Mouse (Mus musculus) MEL (cell line): ENCODE measurements at regions not wholly inside any gene's neighbourhood (a gene's known extent, or its start where the extent isn't known, plus 50 kb on each side); places are given as distances from the start of the nearest gene placed in this dataset.

Source experiments
- DNase-seq: peaks from one replicate; pipeline ENCODE4 v3.0.0; 2011; ENCODE audit warnings: low read depth, low spot score
- H3K27ac ChIP-seq: 2 replicates; pipeline ENCODE4 v1.5.1; 2012; ENCODE audit warnings: low read depth, mild to moderate bottlenecking, control low read depth, low read length, moderate library complexity; ENCODE audit not compliant: control insufficient read depth
- H3K27me3 ChIP-seq, 2 experiments: fragments of 150-350 bp in 1 of 2; sonication (generic) in 1 of 2; 2 replicates each; pipeline ENCODE4 v1.6.1; 2012; ENCODE audit warnings: low read length in 2 of 2, mild to moderate bottlenecking in 2 of 2, improper control_type of control experiment in 1 of 2, moderate library complexity in 1 of 2; ENCODE audit not compliant: insufficient read depth in 2 of 2, control insufficient read depth in 1 of 2
- H3K36me3 ChIP-seq, 2 experiments: 2 replicates each; pipeline ENCODE4 v1.6.1; 2012 to 2014; ENCODE audit warnings: low read length in 2 of 2, improper control_type of control experiment in 1 of 2, inconsistent platforms in 1 of 2, mild to moderate bottlenecking in 1 of 2; ENCODE audit not compliant: insufficient read depth in 2 of 2, control insufficient read depth in 1 of 2
- H3K4me1 ChIP-seq, 2 experiments: fragments of 150-350 bp in 1 of 2; sonication (generic) in 1 of 2; 2 replicates each; pipeline ENCODE4 v1.6.1; 2012; ENCODE audit warnings: low read length in 2 of 2, improper control_type of control experiment in 1 of 2, mild to moderate bottlenecking in 1 of 2; ENCODE audit not compliant: insufficient read depth in 2 of 2, control insufficient read depth in 1 of 2
- H3K4me3 ChIP-seq, 2 experiments: fragments of 150-350 bp in 1 of 2; sonication (generic) in 1 of 2; 2 replicates each; pipeline ENCODE4 v1.5.1; 2012; ENCODE audit warnings: low read depth in 2 of 2, low read length in 2 of 2, mild to moderate bottlenecking in 2 of 2, moderate library complexity in 2 of 2, control low read depth in 1 of 2, improper control_type of control experiment in 1 of 2; ENCODE audit not compliant: control insufficient read depth in 1 of 2, insufficient read depth in 1 of 2
- H3K79me2 ChIP-seq: 2 replicates; pipeline ENCODE4 v1.6.1; 2012; ENCODE audit warnings: mild to moderate bottlenecking, low read length, moderate library complexity; ENCODE audit not compliant: control insufficient read depth, poor library complexity, insufficient read depth
- H3K9ac ChIP-seq: 2 replicates; pipeline ENCODE4 v1.6.1; 2012; ENCODE audit warnings: low read depth, mild to moderate bottlenecking, control low read depth, low read length, moderate library complexity; ENCODE audit not compliant: control insufficient read depth, poor library complexity, severe bottlenecking
- H3K9me3 ChIP-seq: fragments of 150-350 bp; sonication (generic); replicated peaks from 2 replicates; pipeline ENCODE4 v1.6.1; 2012; ENCODE audit warnings: mild to moderate bottlenecking, low read length, improper control_type of control experiment, moderate library complexity; ENCODE audit not compliant: insufficient read depth
- BHLHE40 ChIP-seq: IDR thresholded peaks from 2 replicates; pipeline ENCODE4 v1.6.1; 2012; ENCODE audit warnings: low read depth, mild to moderate bottlenecking, inconsistent platforms, low read length, improper control_type of control experiment, borderline replicate concordance
- CHD1 ChIP-seq: IDR thresholded peaks from 2 replicates; pipeline ENCODE4 v1.6.1; 2012; ENCODE audit warnings: low read depth, mild to moderate bottlenecking, inconsistent platforms, low read length, improper control_type of control experiment
- HCFC1 ChIP-seq: IDR thresholded peaks from 2 replicates; pipeline ENCODE4 v1.6.1; 2012; ENCODE audit warnings: low read depth, mild to moderate bottlenecking, inconsistent platforms, low read length, improper control_type of control experiment, moderate library complexity
- JUND ChIP-seq: IDR thresholded peaks from 2 replicates; pipeline ENCODE4 v1.6.1; 2011; ENCODE audit warnings: low read depth, mild to moderate bottlenecking, improper control_type of control experiment, low read length
- MAX ChIP-seq: IDR thresholded peaks from 2 replicates; pipeline ENCODE4 v1.6.1; 2011; ENCODE audit warnings: low read length, improper control_type of control experiment
- MAZ ChIP-seq: IDR thresholded peaks from 2 replicates; pipeline ENCODE4 v1.6.1; 2012; ENCODE audit warnings: low read depth, mild to moderate bottlenecking, inconsistent platforms, low read length, improper control_type of control experiment
- MYB ChIP-seq: IDR thresholded peaks from 2 replicates; pipeline ENCODE4 v1.6.1; 2011; ENCODE audit warnings: mild to moderate bottlenecking, low read depth, low read length, improper control_type of control experiment
- NELFE ChIP-seq: IDR thresholded peaks from 2 replicates; pipeline ENCODE4 v1.6.1; 2011; ENCODE audit warnings: low read depth, low read length, improper control_type of control experiment
- NRF1 ChIP-seq: IDR thresholded peaks from 2 replicates; pipeline ENCODE4 v1.6.1; 2014; ENCODE audit warnings: low read depth, mild to moderate bottlenecking, inconsistent platforms, low read length, improper control_type of control experiment, moderate library complexity; ENCODE audit not compliant: poor library complexity, insufficient read depth, severe bottlenecking
- POLR2A ChIP-seq, 2 experiments: IDR thresholded peaks; 2 replicates each; pipeline ENCODE4 v1.6.1; 2011 to 2012; ENCODE audit warnings: low read length in 2 of 2, mild to moderate bottlenecking in 2 of 2, control low read depth in 1 of 2, improper control_type of control experiment in 1 of 2, low read depth in 1 of 2, moderate library complexity in 1 of 2; ENCODE audit not compliant: control insufficient read depth in 1 of 2, insufficient read depth in 1 of 2, poor library complexity in 1 of 2
- RCOR1 ChIP-seq: IDR thresholded peaks from 2 replicates; pipeline ENCODE4 v1.6.1; 2012; ENCODE audit warnings: low read depth, mild to moderate bottlenecking, inconsistent platforms, low read length, improper control_type of control experiment
- SMC3 ChIP-seq: IDR thresholded peaks from 2 replicates; pipeline ENCODE4 v1.6.1; 2011; ENCODE audit warnings: low read depth, low read length, improper control_type of control experiment
- TAL1 ChIP-seq: IDR thresholded peaks from 2 replicates; pipeline ENCODE4 v1.6.1; 2012; ENCODE audit warnings: mild to moderate bottlenecking, inconsistent platforms, low read length, moderate library complexity, mixed read lengths
- TCF12 ChIP-seq: IDR thresholded peaks from 2 replicates; pipeline ENCODE4 v1.6.1; 2014; ENCODE audit warnings: low read depth, mild to moderate bottlenecking, inconsistent platforms, low read length, improper control_type of control experiment, moderate library complexity
- UBTF ChIP-seq: IDR thresholded peaks from 2 replicates; pipeline ENCODE4 v1.6.1; 2012; ENCODE audit warnings: low read depth, mild to moderate bottlenecking, inconsistent platforms, low read length, improper control_type of control experiment, moderate library complexity, borderline replicate concordance; ENCODE audit not compliant: insufficient read depth
- USF2 ChIP-seq, 2 experiments: IDR thresholded peaks; 2 replicates each; pipeline ENCODE4 v1.6.1; 2011 to 2012; ENCODE audit warnings: improper control_type of control experiment in 2 of 2, low read length in 2 of 2, borderline replicate concordance in 1 of 2, inconsistent platforms in 1 of 2, low read depth in 1 of 2, mild to moderate bottlenecking in 1 of 2; ENCODE audit not compliant: insufficient read depth in 1 of 2

DNA sequence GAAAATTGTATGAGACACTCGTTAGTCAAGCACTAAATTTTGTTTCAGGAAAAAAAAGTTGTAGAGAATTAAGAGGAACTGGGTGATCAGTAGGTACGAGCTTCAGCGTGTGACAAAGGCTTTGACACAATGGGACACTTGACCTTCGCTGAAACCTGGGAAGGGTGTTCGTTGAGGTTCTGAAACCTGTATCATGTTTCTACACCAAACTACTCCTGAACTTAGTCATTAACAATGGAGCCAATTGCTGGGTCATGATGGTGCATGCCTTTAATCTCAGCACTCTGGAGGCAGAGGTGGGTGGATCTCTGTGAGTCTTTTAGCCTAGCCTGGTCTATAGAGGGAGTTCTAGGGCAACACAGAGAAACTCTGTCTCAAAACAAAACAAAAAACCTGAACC lies 81.3 kb upstream of the Psmd7 start:
- Histone ChIP-seq H3K4me1 (no peaks in the 10 kb centered on the region), H3K9me3 (no peaks in the 10 kb centered on the region), H3K36me3 (no peaks in the 10 kb centered on the region), H3K4me3 (no peak overlapping the region), H3K27me3 (no peaks in the 10 kb centered on the region; a peak in 1 of 4 replicates), H3K9ac (no peak overlapping the region), H3K79me2 (no peaks in the 10 kb centered on the region), H3K27ac (no peak overlapping the region)
- TF ChIP-seq NRF1 (no peak), NELFE (no peak), POLR2A (IDR thresholded peaks at IDR 0.05; ENCODE audit: control insufficient read depth in 1 of 2, insufficient read depth in 1 of 2, low read depth in 1 of 2, low read length in 2 of 2, poor library complexity in 1 of 2) (no peak), MAZ (no peak)
- no peak for DNase-seq

DNA sequence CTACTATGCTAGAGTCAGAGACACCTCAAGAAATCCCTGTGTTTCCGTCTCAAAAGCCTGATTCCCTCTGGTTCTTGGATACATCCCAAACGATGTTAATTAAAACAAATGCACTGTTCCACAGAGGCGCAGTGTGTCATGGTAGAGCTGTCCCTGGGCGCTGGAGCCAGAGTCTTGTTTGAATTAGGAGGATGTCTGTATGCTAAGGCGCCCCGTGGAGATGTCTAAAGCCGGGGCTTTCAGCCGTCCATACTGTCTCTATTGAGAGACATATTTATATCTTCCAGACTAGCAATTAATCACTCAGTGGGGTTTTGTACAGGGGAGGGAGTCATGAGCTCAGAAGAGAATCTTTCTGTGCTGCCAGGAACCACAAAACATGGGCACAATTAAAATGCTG lies 83.2 kb upstream of the Psmd7 start:
- Histone ChIP-seq H3K4me1 (no peaks in the 10 kb centered on the region), H3K4me3 (no peak overlapping the region), H3K9me3 (no peaks in the 10 kb centered on the region), H3K36me3 (no peaks in the 10 kb centered on the region), H3K27me3 (no peaks in the 10 kb centered on the region; a peak in 1 of 4 replicates), H3K27ac (no peak overlapping the region), H3K9ac (no peak overlapping the region)
- no peak for DNase-seq
- TF ChIP-seq BHLHE40 (no peak), MAX (no peak), USF2 (IDR thresholded peaks at IDR 0.05; ENCODE audit: borderline replicate concordance in 1 of 2, insufficient read depth in 1 of 2, low read depth in 1 of 2, low read length in 2 of 2) (no peak), CHD1 (no peak)
- TF ChIP-seq, all 39 proteins: peak for 0
- H3K79me2 ChIP-seq = no peaks in the 10 kb centered on the region

DNA sequence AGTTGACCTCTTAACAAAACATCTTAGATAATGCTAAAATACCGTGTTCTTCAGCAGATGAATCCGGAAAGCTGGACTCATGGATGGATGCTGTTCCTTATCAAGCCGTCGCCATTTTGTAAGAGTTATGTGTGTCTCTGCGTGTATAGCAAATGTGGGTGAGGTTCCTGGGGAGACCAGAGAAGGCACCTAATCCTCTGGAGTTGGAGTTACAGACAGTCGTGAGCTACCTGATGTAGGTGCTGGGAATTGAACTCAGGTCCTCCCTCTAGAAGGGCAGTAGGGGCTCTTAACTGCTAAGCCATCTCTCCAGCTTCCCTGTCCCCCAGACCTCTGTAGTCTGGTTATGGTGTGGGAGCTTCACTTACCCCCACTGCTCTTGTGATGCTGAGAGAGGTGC lies 84.4 kb upstream of the Psmd7 start:
- TF ChIP-seq TCF12 (no peak), TAL1 (no peak), JUND (no peak), SMC3 (no peak), BHLHE40 (no peak), MYB (no peak), RCOR1 (no peak), MAZ (no peak), HCFC1 (no peak), UBTF (no peak)
- no peaks in the 10 kb centered on the region for H3K4me1 ChIP-seq
- no peaks in the 10 kb centered on the region for H3K9me3 ChIP-seq
- DNase-seq = no peak
- no peak overlapping the region for H3K27ac ChIP-seq
- no peaks in the 10 kb centered on the region; a peak in 1 of 4 replicates for H3K27me3 ChIP-seq
- H3K9ac ChIP-seq = no peak overlapping the region
- no peaks in the 10 kb centered on the region for H3K79me2 ChIP-seq
- no peak overlapping the region for H3K4me3 ChIP-seq
- no peaks in the 10 kb centered on the region for H3K36me3 ChIP-seq
